Mouse (Mus musculus) heart, embryonic 14.5 days (tissue): ENCODE results near the gene Fam124a. TPM values are rescaled to one million over a fixed set of nuclear protein-coding genes. Genes with fewer than 3 reads are reported as not detected.
A peak's percentile ranks its signal among the peaks of the same experiment; 100 is the strongest.
"Not testable (repeated sequence)": the region's sequence is repeated elsewhere in the genome, so short reads cannot be mapped to it uniquely, and the experiment has no call there.

Experiments
- ATAC-seq: fragments of 200-750 bp; cut with Nextera tagmentation; 2 replicates; pipeline ENCODE4 v1.8.0; 2017; ENCODE audit warnings: low read depth, moderate TSS enrichment; ENCODE audit not compliant: insufficient number of reproducible peaks, insufficient read depth, low FRiP score
- H3K27ac ChIP-seq, 2 experiments: fragments of 200-500 bp in 1 of 2; fragments of 300-500 bp in 1 of 2; sonication (generic) in 1 of 2; replicated peaks in 1 of 2; 2 replicates each; pipeline ENCODE4 v1.5.1; 2012 to 2014; ENCODE audit warnings: low read depth in 2 of 2, low read length in 2 of 2, control low read depth in 1 of 2, mild to moderate bottlenecking in 1 of 2, mixed read lengths in 1 of 2; ENCODE audit not compliant: control insufficient read depth in 1 of 2, insufficient read depth in 1 of 2
- H3K27me3 ChIP-seq: fragments of 300-500 bp; sonication (generic); 2 replicates; pipeline ENCODE4 v1.6.1; 2014; ENCODE audit warnings: mild to moderate bottlenecking, low read length, control low read depth; ENCODE audit not compliant: control insufficient read depth, insufficient read depth
- H3K36me3 ChIP-seq: fragments of 300-500 bp; sonication (generic); 2 replicates; pipeline ENCODE4 v1.6.1; 2014; ENCODE audit warnings: mild to moderate bottlenecking, control low read depth, low read length, mixed read lengths; ENCODE audit not compliant: control insufficient read depth, insufficient read depth
- H3K4me1 ChIP-seq, 2 experiments: fragments of 200-500 bp in 1 of 2; fragments of 300-500 bp in 1 of 2; sonication (generic) in 1 of 2; 2 replicates each; pipeline ENCODE4 v1.6.1; 2012 to 2014; ENCODE audit warnings: low read length in 2 of 2, control low read depth in 1 of 2, mixed read lengths in 1 of 2; ENCODE audit not compliant: control insufficient read depth in 2 of 2, insufficient read depth in 2 of 2
- H3K4me2 ChIP-seq: fragments of 300-500 bp; sonication (generic); 2 replicates; pipeline ENCODE4 v1.6.1; 2014; ENCODE audit warnings: mild to moderate bottlenecking, low read length
- H3K4me3 ChIP-seq, 2 experiments: fragments of 200-500 bp in 1 of 2; fragments of 300-500 bp in 1 of 2; sonication (generic) in 1 of 2; 2 replicates each; pipeline ENCODE4 v1.5.1; 2012 to 2014; ENCODE audit warnings: low read length in 2 of 2, mild to moderate bottlenecking in 2 of 2, control low read depth in 1 of 2, low read depth in 1 of 2, moderate library complexity in 1 of 2; ENCODE audit not compliant: control insufficient read depth in 1 of 2, insufficient read depth in 1 of 2
- H3K9ac ChIP-seq: fragments of 300-500 bp; sonication (generic); 2 replicates; pipeline ENCODE4 v1.6.1; 2014; ENCODE audit warnings: mild to moderate bottlenecking, low read length
- H3K9me3 ChIP-seq: fragments of 300-500 bp; sonication (generic); 2 replicates; pipeline ENCODE4 v1.6.1; 2016; ENCODE audit warnings: low read length, control low read depth; ENCODE audit not compliant: control insufficient read depth
- WGBS: fragments of 180-500 bp; shearing (Covaris S2); extraction: QIAGEN DNeasy Blood & Tissue Kit; methylation state at CpG from one replicate; pipeline ENCODE4 v1.1.7; 2014; 5-methylcytosine and 5-hydroxymethylcytosine counted together
- polyA plus RNA-seq: library from polyadenylated mRNA; unstranded; fragments of >200 nt; fragmentation: Nextera tagmentation; extraction: Ambion mirVana; gene quantifications from 2 replicates; pipeline ENCODE4 v1.2.1, GENCODE M21; 2014

The Fam124a gene
- polyA plus RNA-seq, 1 experiment from 2014 or later: 3.2 TPM

DNA sequence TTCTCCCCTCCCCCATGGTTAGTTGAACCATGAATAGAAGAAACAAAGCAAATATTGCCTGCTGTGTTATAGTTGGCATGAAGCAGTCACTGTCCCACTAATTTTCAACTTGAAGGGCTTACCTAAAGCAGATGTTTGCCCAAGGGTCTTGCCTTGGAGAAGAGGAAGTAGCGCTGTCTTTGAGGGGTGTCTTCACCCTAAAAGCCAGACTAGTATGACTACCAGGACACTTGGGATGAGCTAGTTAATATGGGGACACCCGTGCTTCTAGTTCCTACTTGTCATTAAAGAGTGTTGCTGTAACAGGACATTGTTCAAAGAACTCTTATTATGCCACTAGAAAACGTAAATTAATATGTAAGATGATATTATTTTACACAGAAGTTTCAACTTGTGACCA, 1.6 kb downstream of the Fam124a start:
- Histone ChIP-seq H3K27me3 (no peaks in the 10 kb centered on the region), H3K4me2 (no peak overlapping the region), H3K36me3 (no peaks in the 10 kb centered on the region), H3K4me1 (peaks cover 0 to 13% of the 10 kb centered on the region in 2 experiments; a peak in 1 of 4 replicates), H3K4me3 (no peak overlapping the region), H3K27ac (no peak overlapping the region), H3K9me3 (no peaks in the 10 kb centered on the region), H3K9ac (no peak overlapping the region)
- WGBS: 83% methylated on average over 3 of the region's 3 CpGs
- ATAC-seq: no peak

DNA sequence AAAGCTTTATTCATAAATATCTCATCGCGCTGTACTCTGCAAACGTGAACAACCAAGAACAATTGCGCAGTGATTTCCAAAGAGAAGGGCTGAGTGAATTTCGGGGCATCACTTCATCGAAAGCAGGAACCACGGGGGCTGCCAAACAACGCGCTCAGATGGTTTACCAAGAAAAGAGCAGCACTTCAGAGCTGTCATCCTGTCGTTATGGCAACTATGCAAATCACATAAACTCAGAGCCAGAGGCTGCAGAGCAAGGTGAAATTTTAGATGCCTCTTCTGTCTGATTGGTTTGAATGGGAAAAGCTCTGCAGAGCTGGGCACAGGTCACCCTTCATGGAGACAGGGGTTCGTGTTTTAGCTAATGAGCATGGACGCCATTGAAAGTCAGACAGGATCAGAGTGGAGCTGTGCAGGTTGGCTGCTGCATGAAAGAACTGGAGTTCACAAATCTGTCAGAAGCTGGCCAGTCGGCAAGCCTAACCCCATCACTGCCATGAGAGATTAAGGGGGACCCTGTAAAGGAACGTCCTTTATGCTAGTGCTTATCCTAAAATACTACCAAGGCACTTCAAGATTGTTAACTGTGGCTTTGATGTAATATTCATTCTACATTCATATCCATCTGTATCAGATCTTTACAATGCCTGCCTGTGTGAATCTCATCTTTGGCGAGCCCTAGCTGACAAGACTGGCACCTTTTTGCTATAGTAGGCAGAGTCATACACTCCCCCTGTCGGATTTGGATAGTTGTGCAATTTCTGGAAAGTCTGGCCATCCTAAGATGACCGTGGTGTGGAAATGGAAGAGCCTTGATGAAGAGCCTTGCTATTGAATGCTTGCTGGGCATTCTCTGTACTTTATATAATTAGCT, 6.6 kb downstream of the Fam124a start:
- Histone ChIP-seq H3K9me3 (no peaks in the 10 kb centered on the region), H3K9ac (no peak overlapping the region), H3K36me3 (no peaks in the 10 kb centered on the region), H3K4me1 (no peaks in the 10 kb centered on the region), H3K27ac (no peak overlapping the region), H3K4me2 (no peak overlapping the region), H3K4me3 (no peak overlapping the region), H3K27me3 (no peaks in the 10 kb centered on the region)
- WGBS: 49% methylated on average over 17 of the region's 17 CpGs
- no peak for ATAC-seq

DNA sequence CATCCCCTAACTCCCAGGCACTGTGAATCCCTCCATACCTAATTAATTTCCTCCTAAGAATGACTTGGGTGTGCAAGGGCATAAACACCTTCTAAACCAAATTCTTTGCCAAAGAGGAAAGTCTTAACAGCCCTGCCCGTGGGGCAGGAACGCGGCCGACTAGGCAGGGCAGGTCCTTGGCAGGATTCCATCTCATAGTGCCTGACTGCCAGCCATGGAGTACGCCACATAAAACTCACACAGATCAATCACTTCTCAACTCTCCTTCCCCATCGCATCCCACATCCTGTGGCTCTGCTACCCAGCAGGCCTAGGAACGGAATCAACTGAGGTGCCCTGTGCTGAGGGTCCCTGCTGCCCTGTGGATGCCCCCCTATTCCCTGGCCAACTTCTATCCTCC, 8.1 kb downstream of the Fam124a start:
- no peak for ATAC-seq
- Histone ChIP-seq H3K27ac (no peak overlapping the region), H3K36me3 (no peaks in the 10 kb centered on the region), H3K4me3 (no peak overlapping the region), H3K4me2 (no peak overlapping the region), H3K4me1 (no peaks in the 10 kb centered on the region), H3K9me3 (no peaks in the 10 kb centered on the region), H3K9ac (no peak overlapping the region), H3K27me3 (no peaks in the 10 kb centered on the region)
- WGBS: 75% methylated on average over 7 of the region's 7 CpGs

DNA sequence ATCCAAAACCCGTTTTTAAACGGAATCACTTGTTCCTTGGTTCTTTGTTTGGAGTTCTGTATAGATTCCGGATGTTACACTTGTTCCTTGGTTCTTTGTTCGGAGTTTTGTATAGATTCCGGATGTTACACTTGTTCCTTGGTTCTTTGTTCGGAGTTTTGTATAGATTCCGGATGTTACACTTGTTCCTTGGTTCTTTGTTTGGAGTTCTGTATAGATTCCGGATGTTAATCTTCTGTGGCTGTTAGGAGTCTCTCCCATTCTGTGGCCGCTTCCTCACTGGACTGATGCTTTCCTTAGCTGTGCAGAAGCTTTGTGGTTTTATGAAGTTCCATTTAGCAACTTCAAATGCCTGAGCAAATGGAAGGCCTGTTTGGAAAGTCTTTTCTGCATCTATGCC, 11.3 kb downstream of the Fam124a start, which contains the start of gene Gm4131:
Gene Gm4131 (minus strand): TSS at position 101 of the 400 bp plus-strand sequence.
- ATAC-seq, H3K4me2 ChIP-seq, H3K27me3 ChIP-seq, H3K27ac ChIP-seq, H3K4me3 ChIP-seq, H3K9me3 ChIP-seq, H3K9ac ChIP-seq, H3K36me3 ChIP-seq, H3K4me1 ChIP-seq: not testable (repeated sequence)
- 82% methylated on average over 9 of the region's 9 CpGs for WGBS

DNA sequence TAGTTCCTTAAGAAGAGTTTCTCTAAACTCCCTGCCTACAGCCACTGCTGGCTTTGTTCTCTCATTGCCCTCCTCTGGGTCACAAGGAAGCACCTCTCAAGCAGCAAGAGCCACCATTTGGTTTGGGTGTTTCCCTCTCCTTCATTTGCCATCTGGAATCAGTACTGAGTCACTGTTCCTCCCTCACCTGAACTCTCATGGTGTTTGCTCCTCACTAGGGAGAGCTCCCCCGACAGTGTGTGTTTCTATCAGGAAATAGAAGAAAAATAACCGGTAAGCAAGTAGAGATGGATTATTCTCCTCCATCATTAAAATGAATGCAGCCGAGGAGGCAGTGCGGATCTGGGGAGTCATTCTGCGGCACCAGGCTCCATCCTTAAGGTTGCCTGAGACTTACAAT, 13.9 kb downstream of the Fam124a start:
- Histone ChIP-seq H3K4me2 (no peak overlapping the region), H3K9ac (no peak overlapping the region), H3K36me3 (no peaks in the 10 kb centered on the region), H3K4me3 (no peak overlapping the region), H3K27me3 (0 out of 2 replicates have a peak, but pooled peaks cover 2% of the 10 kb centered on the region), H3K4me1 (peaks cover 2 to 6% of the 10 kb centered on the region in 2 experiments; a peak in 3 of 4 replicates), H3K27ac (peak overlapping the region; percentile 3 to 58), H3K9me3 (no peaks in the 10 kb centered on the region)
- ATAC-seq: no peak
- 86% methylated on average over 5 of the region's 5 CpGs for WGBS

DNA sequence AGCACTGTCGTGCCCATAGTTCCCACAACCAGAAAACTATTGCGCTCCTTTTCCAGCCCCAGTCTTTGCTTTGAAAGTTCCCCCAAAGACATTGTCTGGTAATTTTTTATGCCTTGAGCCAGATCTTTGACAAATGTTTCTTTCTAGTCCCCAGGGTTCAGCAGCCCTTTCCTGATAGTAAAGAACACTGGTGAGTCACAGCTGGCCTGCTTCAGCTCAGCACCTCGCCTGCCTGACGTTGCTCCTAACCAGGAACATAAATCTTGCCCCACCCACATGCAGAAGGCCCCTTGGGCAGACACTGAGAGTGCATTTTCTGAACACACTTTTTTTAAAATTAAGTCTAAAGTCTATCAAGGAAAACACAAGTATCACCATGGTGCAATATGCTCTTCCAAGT, 14.8 kb downstream of the Fam124a start:
- no peaks in the 10 kb centered on the region for H3K9me3 ChIP-seq
- no peak for ATAC-seq
- H3K27ac ChIP-seq: peak overlapping the region; percentile 3 to 58
- 0 out of 2 replicates have a peak, but pooled peaks cover 2% of the 10 kb centered on the region for H3K27me3 ChIP-seq
- no peaks in the 10 kb centered on the region for H3K36me3 ChIP-seq
- 40% methylated on average over 4 of the region's 4 CpGs for WGBS
- H3K4me2 ChIP-seq: no peak overlapping the region
- no peak overlapping the region for H3K9ac ChIP-seq
- no peak overlapping the region for H3K4me3 ChIP-seq
- peaks cover 2 to 6% of the 10 kb centered on the region in 2 experiments; a peak in 3 of 4 replicates for H3K4me1 ChIP-seq

DNA sequence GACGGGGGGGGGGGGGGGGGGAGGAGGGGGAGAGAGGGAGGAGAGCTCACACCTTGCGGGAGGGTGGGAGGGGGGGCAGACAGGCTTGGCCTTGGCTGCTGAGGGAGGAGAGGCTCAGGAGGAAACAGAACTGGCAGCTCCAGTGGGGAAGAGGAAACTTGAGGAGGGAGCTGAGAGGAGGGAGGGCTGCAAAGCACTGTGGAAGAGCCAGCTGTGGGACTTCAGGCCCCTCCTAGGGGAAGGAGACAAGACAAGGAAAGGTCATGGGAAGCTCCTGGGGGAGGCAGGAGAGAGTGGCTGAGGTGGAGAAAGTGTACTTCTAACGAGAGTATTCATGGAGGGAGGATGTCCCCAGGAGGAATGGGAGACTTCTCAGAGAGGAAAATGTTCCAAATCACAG, 17.9 kb downstream of the Fam124a start:
- ATAC-seq: no peak
- H3K4me2 ChIP-seq: no peak overlapping the region; the same call in 1 of the 2 replicates
- no peak overlapping the region for H3K9ac ChIP-seq
- H3K4me1 ChIP-seq: peaks cover 2 to 6% of the 10 kb centered on the region in 2 experiments; a peak in 3 of 4 replicates
- H3K9me3 ChIP-seq: no peaks in the 10 kb centered on the region
- 0% methylated on average over 2 of the region's 3 CpGs for WGBS
- H3K4me3 ChIP-seq: no peak overlapping the region
- 0 out of 2 replicates have a peak, but pooled peaks cover 2% of the 10 kb centered on the region for H3K27me3 ChIP-seq
- no peaks in the 10 kb centered on the region for H3K36me3 ChIP-seq
- no peak overlapping the region for H3K27ac ChIP-seq
